Mouse (Mus musculus) right cerebral cortex, postnatal 10 days (tissue): Measurements from ENCODE around the gene Cenpm.
"Not testable (repeated sequence)": the region's sequence is repeated elsewhere in the genome, so short reads cannot be mapped to it uniquely, and the experiment has no call there.

Experiments used
- DNase-seq, 2 experiments: peaks; one replicate each; pipeline ENCODE4 v3.0.0; 2021; ENCODE audit warnings: low spot score in 2 of 2

Gene Cenpm

GRCm38 (mm10) chr15:82244115-82244804, at the start of gene Cenpm:
Cenpm (minus strand) TSS chr15:82244748.
- DNase-seq = peak; percentile 96 to 97

GRCm38 (mm10) chr15:82294059-82294458, 49.5 kb upstream of the Cenpm start:
- peak; percentile 63 to 67 for DNase-seq

- peak in 1 of 2 experiments; percentile 62 for DNase-seq
Measured at GRCm38 (mm10) chr15:82293271-82293711, 48.7 kb upstream of the Cenpm start.

GRCm38 (mm10) chr15:82292851-82293250, 48.3 kb upstream of the Cenpm start:
- no peak for DNase-seq

- DNase-seq = no peak
Measured at GRCm38 (mm10) chr15:82290252-82290651, 45.7 kb upstream of the Cenpm start.

- peak in 1 of 2 experiments; percentile 19 for DNase-seq
Measured at GRCm38 (mm10) chr15:82286157-82286556, 41.6 kb upstream of the Cenpm start.

GRCm38 (mm10) chr15:82280638-82281037, 36.1 kb upstream of the Cenpm start:
- DNase-seq = peak in 1 of 2 experiments; percentile 35

- peak in 1 of 2 experiments; percentile 72 for DNase-seq
Measured at GRCm38 (mm10) chr15:82277591-82277990, 33.0 kb upstream of the Cenpm start.

GRCm38 (mm10) chr15:82274927-82275901, 30.7 kb upstream of the Cenpm start:
- peak; percentile 84 to 86 for DNase-seq

GRCm38 (mm10) chr15:82274593-82274926, 30.0 kb upstream of the Cenpm start, which contains the start of gene Sept3:
Sept3 (plus strand) TSS chr15:82274893.
- DNase-seq = no peak

- peak in 1 of 2 experiments; percentile 33 for DNase-seq
Measured at GRCm38 (mm10) chr15:82272295-82272694, 27.7 kb upstream of the Cenpm start.

- peak; percentile 69 to 86 for DNase-seq
Measured at GRCm38 (mm10) chr15:82271201-82271600, 26.7 kb upstream of the Cenpm start.

- DNase-seq = no peak
Measured at GRCm38 (mm10) chr15:82268783-82269182, 24.2 kb upstream of the Cenpm start.

GRCm38 (mm10) chr15:82268185-82268584, 23.6 kb upstream of the Cenpm start:
- DNase-seq = peak; percentile 87 to 89

- peak; percentile 74 to 84 for DNase-seq
Measured at GRCm38 (mm10) chr15:82266356-82266755, 21.8 kb upstream of the Cenpm start.

- DNase-seq = peak; percentile 83
Measured at GRCm38 (mm10) chr15:82259510-82259909, 15.0 kb upstream of the Cenpm start.

- DNase-seq = peak; percentile 92 to 97
Measured at GRCm38 (mm10) chr15:82255944-82256383, 11.4 kb upstream of the Cenpm start.

GRCm38 (mm10) chr15:82255248-82255647, 10.7 kb upstream of the Cenpm start:
- DNase-seq = peak in 1 of 2 experiments; percentile 55

- DNase-seq = no peak
Measured at GRCm38 (mm10) chr15:82252097-82252496, 7.5 kb upstream of the Cenpm start, which contains the start of gene 1500009C09Rik. 1500009C09Rik (plus strand) TSS chr15:82252397.

- no peak for DNase-seq
Measured at GRCm38 (mm10) chr15:82251579-82251978, 7.0 kb upstream of the Cenpm start.

GRCm38 (mm10) chr15:82247131-82247776, 2.7 kb upstream of the Cenpm start:
- no peak for DNase-seq

GRCm38 (mm10) chr15:82244805-82245161, 235 bp upstream of the Cenpm start:
- not testable (repeated sequence) for DNase-seq
